Mouse (Mus musculus) B cell, adult 67 days (primary cell): ENCODE data around the gene Pf4. TPM values are rescaled to one million over a fixed set of nuclear protein-coding genes. Genes with fewer than 3 reads are reported as not detected.

Experiments
- total RNA-seq, 2 experiments: library from RNA; stranded (reverse); gene quantifications; 4 replicates each; pipeline ENCODE4 v1.2.4; 2023

Gene Pf4
- total RNA-seq: not detected

GRCm38 (mm10) chr5:90771880-90772653 is at the start of gene Pf4:
TSS of gene Pf4 (plus strand) at chr5:90772435.

GRCm38 (mm10) chr5:90759077-90760065 is 12.9 kb upstream of the Pf4 start, which contains the start of gene Cxcl5:
TSS of gene Cxcl5 (plus strand) at chr5:90759360.

GRCm38 (mm10) chr5:90768218-90768617 is 4.0 kb upstream of the Pf4 start, which contains the start of gene Ppbp:
TSS of gene Ppbp (plus strand) at chr5:90768518.

GRCm38 (mm10) chr5:90785659-90786588 is 13.7 kb downstream of the Pf4 start, which contains the start of gene Cxcl3:
TSS of gene Cxcl3 (plus strand) at chr5:90786103.

GRCm38 (mm10) chr5:90794195-90794625 is 22.0 kb downstream of the Pf4 start, which contains the start of gene Cxcl15:
TSS of gene Cxcl15 (plus strand) at chr5:90794534.

Other genes with a start within 250 kb of the Pf4 start
- gene 5830473C10Rik, start 211.3 kb upstream of the Pf4 start, total RNA-seq: not detected
- gene Rassf6, start 131.8 kb upstream of the Pf4 start, total RNA-seq: 1 to 10 TPM; 2.6 to 5.3 TPM
- not detected for gene Cxcl5, start 13.1 kb upstream of the Pf4 start, total RNA-seq
- gene Ppbp, start 3.9 kb upstream of the Pf4 start, total RNA-seq: under 1 TPM; 0.52 to 0.53 TPM
- not detected for gene Cxcl3, start 13.7 kb downstream of the Pf4 start, total RNA-seq
- gene Cxcl15, start 22.1 kb downstream of the Pf4 start, total RNA-seq: not detected
- not detected for gene Cxcl1, start 118.8 kb downstream of the Pf4 start, total RNA-seq
- under 1 TPM in 1 of 2 experiments, not detected in 1; 0.29 TPM for gene Cxcl2, start 131.4 kb downstream of the Pf4 start, total RNA-seq
- gene Mthfd2l, start 158.7 kb downstream of the Pf4 start, total RNA-seq: 1 to 10 TPM; 1.7 to 1.9 TPM